ENCODE assay signal across 8 mouse cellular contexts in the genomic region with DNA sequence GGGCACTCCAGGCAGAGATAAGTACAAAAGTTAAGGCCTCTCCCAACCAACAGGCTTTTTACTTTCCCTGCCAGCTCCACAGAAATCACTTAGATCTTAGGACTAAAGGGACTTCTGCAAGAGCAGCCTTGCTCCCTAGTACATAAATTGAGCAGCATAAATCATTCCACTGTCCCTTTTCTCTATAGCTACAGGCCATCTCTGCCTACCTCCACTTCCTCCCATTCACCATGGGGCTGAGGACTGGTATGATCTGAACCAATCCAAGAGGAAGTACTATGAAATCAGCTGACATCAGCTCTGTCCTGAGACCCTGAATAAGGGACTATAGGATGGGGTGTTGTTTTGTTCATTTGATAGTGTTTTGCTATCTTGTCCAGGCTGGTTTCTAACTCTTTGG. TPM values are rescaled to one million over a fixed set of nuclear protein-coding genes. Genes with fewer than 3 reads are reported as not detected.
DNase-seq lines count a peak whose midpoint lies in the region; ATAC-seq lines count a peak whose summit lies in the region.

No protein-coding gene starts in this region.

- no peaks in the 10 kb centered on the region for H3K27me3 ChIP-seq in neural tube, embryonic 11.5 days (ENCODE audit: control insufficient read depth, insufficient read depth, low read length)
- H3K27me3 ChIP-seq in forebrain, embryonic 14.5 days (replicated peaks; ENCODE audit: control insufficient read depth, insufficient read depth, low read length) = no peaks in the 10 kb centered on the region
- H3K27me3 ChIP-seq in liver, embryonic 13.5 days = no peaks in the 10 kb centered on the region
- no peaks in the 10 kb centered on the region for H3K27me3 ChIP-seq in stomach, embryonic 15.5 days (replicated peaks)

- no peak for DNase-seq in neural tube, embryonic 11.5 days (ENCODE audit: low spot score)
- no peak for DNase-seq in neural tube, embryonic 10.5 days (ENCODE audit: extremely low spot score, low spot score)
- DNase-seq in forebrain, embryonic 14.5 days (ENCODE audit: low spot score) = no peak
- DNase-seq in liver, embryonic 13.5 days = no peak
- DNase-seq in adrenal gland, postnatal 36 days = no peak
- no peak for DNase-seq in layer of hippocampus, postnatal 14 days (ENCODE audit: low spot score in 2 of 2)
- DNase-seq in urinary bladder, adult 18-20 months (ENCODE audit: low spot score in 2 of 2) = no peak

- no peaks in the 10 kb centered on the region; the same call in none of the 2 replicates for H3K36me3 ChIP-seq in neural tube, embryonic 11.5 days (ENCODE audit: control insufficient read depth, insufficient read depth, low read length)
- peaks cover 8% of the 10 kb centered on the region; the same call in 1 of the 2 replicates for H3K36me3 ChIP-seq in forebrain, embryonic 14.5 days (ENCODE audit: control insufficient read depth, insufficient read depth, low read length)
- peaks cover 57% of the 10 kb centered on the region for H3K36me3 ChIP-seq in liver, embryonic 13.5 days
- H3K36me3 ChIP-seq in stomach, embryonic 15.5 days = peaks cover 3% of the 10 kb centered on the region; the same call in 1 of the 2 replicates

- H3K4me2 ChIP-seq in neural tube, embryonic 11.5 days (ENCODE audit: low read depth) = peak overlapping the region; percentile 39
- peak overlapping the region; percentile 49 for H3K4me2 ChIP-seq in forebrain, embryonic 14.5 days (ENCODE audit: low read length)
- H3K4me2 ChIP-seq in liver, embryonic 13.5 days = peak overlapping the region; percentile 53
- peak overlapping the region; percentile 46 for H3K4me2 ChIP-seq in stomach, embryonic 15.5 days

- no peaks in the 10 kb centered on the region for H3K9me3 ChIP-seq in neural tube, embryonic 11.5 days (ENCODE audit: control insufficient read depth, low read length)
- no peaks in the 10 kb centered on the region for H3K9me3 ChIP-seq in forebrain, embryonic 14.5 days (replicated peaks; ENCODE audit: control insufficient read depth, low read length)
- no peaks in the 10 kb centered on the region for H3K9me3 ChIP-seq in liver, embryonic 13.5 days (replicated peaks)
- no peaks in the 10 kb centered on the region for H3K9me3 ChIP-seq in stomach, embryonic 15.5 days

- H3K4me3 ChIP-seq in neural tube, embryonic 11.5 days (ENCODE audit: low read depth, low read length) = no peak overlapping the region
- H3K4me3 ChIP-seq in forebrain, embryonic 14.5 days (ENCODE audit: low read depth, low read length) = no peak overlapping the region; the same call in 1 of the 2 replicates
- H3K4me3 ChIP-seq in liver, embryonic 13.5 days (replicated peaks) = peak overlapping the region; percentile 9; the same call in 1 of the 2 replicates
- peak overlapping the region; percentile 12; the same call in 1 of the 2 replicates for H3K4me3 ChIP-seq in stomach, embryonic 15.5 days (replicated peaks)

- H3K4me1 ChIP-seq in neural tube, embryonic 11.5 days (ENCODE audit: control insufficient read depth, insufficient read depth, low read length) = peaks cover 61% of the 10 kb centered on the region
- peaks cover 69% of the 10 kb centered on the region for H3K4me1 ChIP-seq in forebrain, embryonic 14.5 days (ENCODE audit: control insufficient read depth, insufficient read depth, low read length)
- peaks cover 95% of the 10 kb centered on the region for H3K4me1 ChIP-seq in liver, embryonic 13.5 days (replicated peaks)
- peaks cover 65% of the 10 kb centered on the region for H3K4me1 ChIP-seq in stomach, embryonic 15.5 days

- H3K9ac ChIP-seq in neural tube, embryonic 11.5 days (ENCODE audit: low read length) = peak overlapping the region; percentile 33; the same call in 1 of the 2 replicates
- peak overlapping the region; percentile 54 for H3K9ac ChIP-seq in forebrain, embryonic 14.5 days (ENCODE audit: low read length)
- H3K9ac ChIP-seq in liver, embryonic 13.5 days = peak overlapping the region; percentile 39; the same call in 1 of the 2 replicates
- no peak overlapping the region for H3K9ac ChIP-seq in stomach, embryonic 15.5 days

- ATAC-seq in neural tube, embryonic 11.5 days (ENCODE audit: insufficient read depth, low FRiP score, low TSS enrichment) = peak; percentile 69
- peak; percentile 9 for ATAC-seq in forebrain, embryonic 14.5 days
- 0 out of 2 replicates have a peak, but pooled peaks have one; percentile 17 for ATAC-seq in liver, embryonic 13.5 days (ENCODE audit: low read depth)
- no peak for ATAC-seq in stomach, embryonic 15.5 days (ENCODE audit: insufficient read depth, low FRiP score, low read depth)

- H3K27ac ChIP-seq in neural tube, embryonic 11.5 days (ENCODE audit: low read depth, low read length) = peak overlapping the region; percentile 86
- peak overlapping the region; percentile 94 for H3K27ac ChIP-seq in forebrain, embryonic 14.5 days (ENCODE audit: low read depth, low read length)
- peak overlapping the region; percentile 79 for H3K27ac ChIP-seq in liver, embryonic 13.5 days
- peak overlapping the region; percentile 87 for H3K27ac ChIP-seq in stomach, embryonic 15.5 days

RNA-seq across cellular contexts. Expression of a gene that starts 26.4 kb away (rescaled TPM):
- 42.5 and 43.1 TPM in 2 replicates for polyA plus RNA-seq in neural tube, embryonic 11.5 days (2014; fragmentation: Nextera tagmentation; extraction: Ambion mirVana)
- 30.9 and 35.4 TPM in 2 replicates for polyA plus RNA-seq in forebrain, embryonic 14.5 days (2014; fragmentation: Nextera tagmentation; extraction: Ambion mirVana)
- polyA plus RNA-seq in liver, embryonic 13.5 days (2015; fragmentation: Nextera tagmentation; extraction: Ambion mirVana) = 8.0 and 9.0 TPM in 2 replicates
- polyA plus RNA-seq in stomach, embryonic 15.5 days (2015; fragmentation: Nextera tagmentation; extraction: Ambion mirVana) = 27.0 and 29.2 TPM in 2 replicates
- total RNA-seq in adrenal gland, postnatal 36 days (2021) = 10 to 100 TPM; 51.8 to 54.7 TPM
- total RNA-seq in layer of hippocampus, postnatal 14 days (2021) = 10 to 100 TPM; 75.3 to 76.5 TPM

RNA-seq across cellular contexts. Expression of a gene that starts 57.7 kb away (rescaled TPM):
- 9.2 and 11.9 TPM in 2 replicates for polyA plus RNA-seq in neural tube, embryonic 11.5 days (2014; fragmentation: Nextera tagmentation; extraction: Ambion mirVana)
- 7.0 and 8.1 TPM in 2 replicates for polyA plus RNA-seq in forebrain, embryonic 14.5 days (2014; fragmentation: Nextera tagmentation; extraction: Ambion mirVana)
- polyA plus RNA-seq in liver, embryonic 13.5 days (2015; fragmentation: Nextera tagmentation; extraction: Ambion mirVana) = 5.8 and 7.3 TPM in 2 replicates
- polyA plus RNA-seq in stomach, embryonic 15.5 days (2015; fragmentation: Nextera tagmentation; extraction: Ambion mirVana) = 14.7 and 18.7 TPM in 2 replicates
- total RNA-seq in adrenal gland, postnatal 36 days (2021) = 10 to 100 TPM; 17.7 to 20.8 TPM
- total RNA-seq in layer of hippocampus, postnatal 14 days (2021) = 1 to 10 TPM; 6.8 to 9.1 TPM

Comparison
In these comparisons a context has a peak if more than half of its experiments do, and no peak if none do; other contexts are left out.
1. H3K4me3 ChIP-seq: peak in liver, embryonic 13.5 days (single experiment) and stomach, embryonic 15.5 days (single experiment); none in neural tube, embryonic 11.5 days (single experiment) and forebrain, embryonic 14.5 days (single experiment).
2. Peak in every context shown above with its lines, with median percentiles within 50 percentile points of each other: H3K27ac ChIP-seq and H3K4me2 ChIP-seq.